Mouse (Mus musculus) left cerebral cortex, adult 18-20 months (tissue): ENCODE measurements around the gene Ccr10. TPM values are rescaled to one million over a fixed set of nuclear protein-coding genes. Genes with fewer than 3 reads are reported as not detected.

Experiments used
- DNase-seq, 2 experiments: peaks; one replicate each; pipeline ENCODE4 v3.0.0; 2021 to 2022; ENCODE audit warnings: low spot score in 2 of 2, mixed read lengths in 1 of 2
- total RNA-seq, 2 experiments: library from RNA; stranded (reverse); gene quantifications; 2 replicates each; pipeline ENCODE4 v1.2.3; 2021

Ccr10 gene
- total RNA-seq, 2 experiments from 2014 or later: 0.28 TPM; not detected in 1

DNA sequence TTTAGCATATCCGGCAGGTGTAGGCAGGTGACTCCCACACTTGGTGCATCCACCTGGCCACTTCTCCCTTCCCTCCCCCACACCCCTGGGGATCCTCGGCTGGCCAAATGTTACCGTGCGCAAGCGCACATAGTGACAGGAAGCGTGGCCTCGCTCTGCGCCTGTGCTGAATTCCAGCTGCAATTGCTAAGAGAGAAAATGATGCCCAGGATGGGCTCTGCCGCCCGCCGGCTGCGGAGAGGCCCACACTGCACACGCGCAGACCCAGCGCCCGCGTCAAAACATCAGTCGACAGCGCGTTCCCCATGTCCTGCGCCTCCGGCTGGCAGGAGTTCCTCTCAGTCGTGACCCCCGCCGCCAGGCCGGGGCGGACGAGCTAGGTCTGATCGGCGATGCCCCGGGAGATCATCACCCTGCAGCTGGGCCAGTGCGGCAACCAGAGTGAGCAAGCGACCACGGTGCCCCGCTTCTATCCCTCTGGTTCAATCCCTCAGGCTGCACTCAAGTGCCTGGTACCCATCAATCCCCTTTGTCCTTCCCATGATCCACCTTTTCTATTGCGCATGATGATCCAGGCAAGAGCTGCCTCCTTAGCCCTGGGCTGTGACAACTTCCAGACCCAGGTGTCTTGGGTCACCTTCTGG is 19.4 kb downstream of the Ccr10 start, which contains the start of gene Tubg2:
Gene Tubg2 (plus strand): TSS at position 180 of the 644 bp plus-strand sequence.
- DNase-seq: peak; percentile 82 to 87

- no peak for DNase-seq
These were observed 20.1 kb downstream of the Ccr10 start for GRCm38 (mm10) chr11:101155151-101155550.

DNA sequence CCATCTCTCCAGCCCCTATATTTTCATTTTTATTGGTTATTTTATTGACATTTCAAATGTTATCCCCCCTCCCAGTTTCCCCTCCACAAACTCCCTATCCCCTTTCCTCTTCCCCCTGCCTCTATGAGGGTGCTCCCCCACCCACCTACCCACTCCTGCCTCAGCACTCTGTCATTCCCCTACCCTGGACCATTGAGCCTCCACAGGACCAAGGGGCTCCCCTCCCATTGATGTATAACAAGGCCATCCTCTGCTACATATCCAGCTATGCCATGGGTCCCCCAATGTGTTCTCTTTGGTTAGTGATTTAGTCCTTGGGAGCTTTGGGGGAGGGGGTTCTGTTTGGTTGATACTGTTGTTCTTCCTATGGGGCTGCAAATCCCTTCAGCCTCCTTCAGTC is 20.6 kb downstream of the Ccr10 start:
- no peak for DNase-seq

DNA sequence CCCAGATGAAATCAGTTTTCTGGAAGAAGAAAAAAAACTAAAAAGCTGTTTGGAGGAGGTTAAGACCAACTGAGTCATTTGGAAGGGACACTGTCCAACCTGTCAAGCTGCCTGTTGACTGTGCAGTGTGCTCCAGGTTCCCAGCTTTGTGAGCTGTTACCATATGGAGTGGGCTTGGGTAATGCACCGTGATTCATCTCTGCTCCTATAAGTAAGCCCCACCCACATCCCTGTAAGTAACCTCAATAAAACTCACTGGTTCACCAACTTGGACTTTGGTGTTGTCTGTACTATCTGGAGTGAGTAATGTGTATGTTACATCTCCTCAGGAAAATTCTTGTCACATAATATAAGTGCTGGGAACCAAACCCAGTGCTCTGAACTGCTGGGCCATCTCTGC is 22.4 kb downstream of the Ccr10 start:
- no peak for DNase-seq

DNA sequence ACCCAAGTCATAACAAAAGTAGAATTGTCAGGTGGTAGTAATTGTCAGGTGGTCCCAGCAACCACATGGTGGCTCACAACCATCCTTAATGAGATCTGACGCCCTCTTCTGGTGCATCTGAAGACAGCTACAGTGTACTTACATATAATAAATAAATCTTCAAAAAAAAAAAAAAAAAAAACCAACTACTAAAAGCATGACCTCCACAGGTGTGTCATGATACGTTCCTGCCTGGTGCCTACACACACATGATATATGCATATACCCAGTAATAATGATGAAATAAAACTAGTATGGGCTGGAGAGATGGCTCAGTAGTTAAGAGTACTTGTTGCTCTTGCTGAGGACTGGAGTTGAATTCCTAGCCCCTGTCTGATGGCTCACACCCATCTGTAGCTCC is 24.2 kb downstream of the Ccr10 start:
- no peak for DNase-seq

DNA sequence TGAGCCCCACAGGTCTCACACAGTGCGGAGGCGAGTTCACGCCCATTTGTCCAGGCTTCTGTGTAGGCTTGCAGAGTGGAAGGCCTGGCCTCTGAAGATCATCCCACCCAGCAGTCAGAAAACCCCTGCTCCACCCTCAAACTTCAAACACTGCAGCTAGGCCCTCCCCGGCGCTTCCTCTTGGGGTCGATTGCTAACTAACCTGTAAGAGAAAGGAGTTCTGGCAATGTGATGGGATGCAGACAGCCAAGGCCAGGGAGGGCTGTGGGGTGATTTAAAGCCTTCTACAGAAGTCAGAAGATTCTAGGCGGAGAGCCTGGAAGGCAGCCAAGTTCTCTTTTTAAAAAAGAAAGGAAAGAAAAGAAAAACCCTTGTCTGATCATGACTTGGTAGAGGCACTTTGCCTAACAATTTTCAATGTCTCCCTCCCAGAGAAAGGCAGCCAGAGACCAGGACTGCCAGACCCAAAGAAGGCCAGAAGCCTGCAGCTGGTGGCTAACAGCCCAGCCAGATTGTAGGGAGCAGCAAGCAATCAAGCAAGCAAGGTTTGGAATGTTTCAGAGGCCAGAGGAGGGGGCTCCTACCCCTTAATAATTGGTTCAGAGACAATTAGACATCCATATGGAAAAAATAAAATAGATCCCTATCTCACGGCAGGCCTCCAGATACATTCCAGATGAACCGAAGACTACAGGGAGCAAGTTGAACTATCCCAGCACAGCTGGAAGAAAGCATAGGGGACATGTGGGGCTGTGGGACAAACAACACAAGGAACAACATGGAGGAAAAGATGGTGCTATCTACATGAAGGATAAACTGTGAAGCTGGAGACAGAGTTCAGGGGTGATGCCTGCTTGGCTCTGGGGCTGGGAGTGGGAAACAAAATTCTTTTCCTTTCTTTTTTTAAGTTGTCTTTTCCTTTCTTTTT is 25.8 kb downstream of the Ccr10 start:
- DNase-seq: no peak

GRCm38 (mm10) chr11:101148751-101149150 is 26.5 kb downstream of the Ccr10 start:
- DNase-seq: no peak

DNA sequence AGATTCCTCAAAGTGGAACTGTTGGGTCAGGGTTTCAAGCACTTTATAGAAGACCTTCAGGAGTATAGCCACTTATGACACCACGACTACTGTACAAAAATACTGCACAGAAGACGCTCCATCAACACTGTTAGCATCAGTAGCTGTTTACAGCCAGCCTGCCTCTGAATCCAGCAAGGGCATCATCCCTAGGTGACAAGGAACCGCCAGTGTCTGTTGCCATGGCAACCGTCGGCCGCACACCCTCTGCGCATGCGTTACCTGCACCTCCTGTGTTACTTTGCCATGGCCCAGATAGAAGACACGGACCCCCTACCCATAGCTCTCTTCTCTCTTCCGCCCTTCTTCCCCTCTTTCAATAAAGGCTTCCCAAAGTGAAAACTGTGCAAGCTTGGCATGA is 28.9 kb downstream of the Ccr10 start:
- peak in 1 of 2 experiments; percentile 38 for DNase-seq

DNA sequence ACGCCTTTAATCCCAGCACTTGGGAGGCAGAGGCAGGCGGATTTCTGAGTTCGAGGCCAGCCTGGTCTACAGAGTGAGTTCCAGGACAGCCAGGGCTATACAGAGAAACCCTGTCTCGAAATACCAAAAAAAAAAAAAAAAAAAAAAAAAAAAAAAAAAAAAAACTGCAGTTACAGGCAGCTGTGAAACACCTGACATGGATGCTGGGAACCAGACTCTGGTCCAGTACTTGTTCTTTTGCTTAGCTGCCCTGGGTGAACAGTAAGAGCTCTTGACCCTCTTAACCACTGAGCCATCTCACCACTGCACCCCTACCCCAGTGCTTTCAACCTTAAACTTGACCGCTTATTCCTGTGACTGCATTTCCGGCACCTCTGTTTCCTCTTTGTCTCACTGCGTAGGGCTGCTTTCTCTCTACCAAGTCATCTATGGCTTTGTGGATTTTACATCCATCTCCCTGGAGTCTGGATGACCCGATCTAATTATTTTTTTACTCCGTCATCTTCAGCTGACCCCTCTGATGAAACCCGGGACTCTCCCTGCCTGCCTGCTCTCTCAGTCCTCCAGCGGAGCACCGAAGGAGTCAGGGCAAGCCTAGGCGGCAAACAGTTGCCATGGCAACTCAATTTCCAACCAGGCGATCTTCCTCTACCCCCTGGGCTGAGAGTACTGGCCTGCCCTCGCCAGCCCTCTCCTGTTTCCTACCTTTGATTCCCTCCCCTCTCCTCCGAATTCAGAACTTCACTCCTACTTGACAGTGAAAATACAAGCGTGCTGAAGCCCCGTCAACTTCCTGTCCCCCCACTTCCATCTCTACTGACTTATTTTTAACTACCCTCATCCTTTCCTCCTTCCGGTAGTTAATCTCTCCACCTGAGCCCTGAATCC is 31.7 kb downstream of the Ccr10 start:
- peak in 1 of 2 experiments; percentile 44 for DNase-seq

- no peak for DNase-seq
These were observed 32.9 kb downstream of the Ccr10 start for GRCm38 (mm10) chr11:101142215-101142967.

DNA sequence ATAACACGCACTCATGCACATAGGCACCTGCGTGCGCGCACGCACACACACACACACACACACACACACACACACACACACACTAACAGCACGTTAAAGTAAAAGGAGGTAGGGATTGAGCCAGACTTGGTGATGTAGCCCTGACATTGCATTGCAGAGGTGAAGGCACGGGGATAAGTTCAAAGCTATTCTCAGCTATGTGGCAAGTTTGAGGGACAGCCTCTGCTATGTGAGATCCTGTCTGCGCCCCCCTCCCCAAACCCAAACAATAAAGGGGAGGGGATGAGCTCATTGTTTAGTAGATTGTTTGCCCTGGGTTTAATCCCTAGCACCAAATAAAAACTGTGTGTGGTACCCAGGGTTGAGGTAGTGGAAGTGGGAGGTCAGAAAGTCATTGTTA is 34.2 kb downstream of the Ccr10 start:
- DNase-seq: no peak

DNA sequence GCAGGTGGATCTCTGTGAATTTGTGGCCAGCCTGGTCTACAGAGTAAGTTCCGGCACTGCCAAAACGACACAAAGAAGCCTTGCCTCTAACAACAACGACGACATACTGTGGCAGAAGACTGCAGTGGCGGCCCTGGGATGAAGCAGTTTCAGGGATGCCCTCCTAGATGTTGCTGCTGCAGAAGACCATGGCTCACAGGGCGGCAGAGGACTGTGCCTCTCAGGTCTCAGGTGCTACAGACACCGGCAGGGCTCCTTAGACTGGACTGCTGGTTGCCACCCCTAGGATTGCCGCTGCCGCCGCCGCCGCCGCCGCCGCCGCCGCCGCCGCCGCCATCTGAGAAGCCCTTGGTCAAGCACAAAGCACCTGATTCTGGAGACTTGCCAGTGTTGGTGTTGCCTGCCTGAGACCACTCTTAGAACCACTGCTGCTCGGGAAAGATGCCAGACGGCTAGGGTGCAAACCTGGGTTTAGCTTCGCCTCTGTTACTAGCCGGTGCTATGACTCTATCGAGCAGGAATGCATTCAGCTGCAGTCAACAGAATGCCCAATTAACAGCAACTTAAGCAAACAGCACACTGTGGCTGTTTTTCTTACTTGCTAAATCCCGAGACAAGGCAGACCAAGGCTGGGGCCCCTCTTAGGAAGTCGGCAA is 35.0 kb downstream of the Ccr10 start:
- no peak for DNase-seq

- DNase-seq: no peak
These were observed 36.6 kb downstream of the Ccr10 start for GRCm38 (mm10) chr11:101138536-101139181.

DNA sequence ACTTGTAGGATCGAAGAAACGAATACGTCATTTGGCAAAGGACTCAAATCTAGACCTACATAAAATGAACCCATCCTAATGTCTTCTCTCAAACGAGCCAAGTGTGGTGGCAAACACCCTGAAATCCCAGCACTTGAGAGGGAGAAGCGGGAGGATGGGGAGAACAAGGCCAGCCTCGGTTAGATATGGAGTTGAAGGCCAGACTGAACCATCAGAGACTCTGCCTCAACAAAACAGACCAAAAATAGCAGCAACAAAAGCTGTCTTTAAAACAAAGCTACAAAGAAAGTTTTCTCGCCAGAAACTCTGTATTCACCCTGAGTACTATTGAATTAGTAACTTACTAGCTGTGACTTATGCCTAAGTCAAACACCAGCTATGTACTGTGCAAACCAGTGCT is 38.2 kb downstream of the Ccr10 start:
- no peak for DNase-seq

- DNase-seq: no peak
These were observed 40.9 kb downstream of the Ccr10 start for GRCm38 (mm10) chr11:101134217-101134865.

- DNase-seq: no peak
These were observed 42.2 kb downstream of the Ccr10 start for GRCm38 (mm10) chr11:101133037-101133436.

GRCm38 (mm10) chr11:101131701-101132100 is 43.5 kb downstream of the Ccr10 start:
- DNase-seq: no peak

GRCm38 (mm10) chr11:101131187-101131586 is 44.1 kb downstream of the Ccr10 start:
- no peak for DNase-seq
